Mouse (Mus musculus): Measurements from ENCODE around the gene Rbmx. TPM values are rescaled to one million over a fixed set of nuclear protein-coding genes. Genes with fewer than 3 reads are reported as not detected.

The Rbmx gene
- polyA plus RNA-seq, 2 experiments, result 127 to 149 TPM

- whole genome bisulfite sequencing, result 56% methylated on average over 18 of the region's 18 CpGs
- H3K4me2 ChIP-seq (replicated peaks; ENCODE audit: low read depth, low read length, severe bottlenecking), result no peak within 1 kb of the TSS
- H3K4me1 ChIP-seq (ENCODE audit: control insufficient read depth, insufficient read depth, low read length), result no peaks in the 10 kb centered on the region
- no peak for DNase-seq (ENCODE audit: low spot score)
- H3K9ac ChIP-seq (ENCODE audit: low read depth, low read length, severe bottlenecking), result no peak within 1 kb of the TSS
- H3K27ac ChIP-seq (replicated peaks; ENCODE audit: low read depth, low read length), result no peak within 1 kb of the TSS
- no peak within 1 kb of the TSS for H3K4me3 ChIP-seq (replicated peaks; ENCODE audit: low read length)
- no peaks in the 10 kb centered on the region for H3K27me3 ChIP-seq (ENCODE audit: control insufficient read depth, insufficient read depth, low read length)
- H3K36me3 ChIP-seq (ENCODE audit: control insufficient read depth, insufficient read depth, low read length), result no peaks in the 10 kb centered on the region
- no peak for TF ChIP-seq POLR2A (IDR thresholded peaks at IDR 0.05; ENCODE audit: borderline replicate concordance, extremely low read depth, insufficient read depth, insufficient read length)
- no peak for ATAC-seq (ENCODE audit: low FRiP score, low read depth)
- H3K9me3 ChIP-seq (ENCODE audit: control insufficient read depth, low read length), result no peaks in the 10 kb centered on the region
Observed at GRCm38 (mm10) chrX:57338371-57339211, 54.2 kb downstream of the Rbmx start, which contains the start of gene Arhgef6. Gene Arhgef6, minus strand, starts transcription at chrX:57338729.

GRCm38 (mm10) chrX:57337582-57337981 lies 55.3 kb downstream of the Rbmx start:
- TF ChIP-seq POLR2A (IDR thresholded peaks at IDR 0.05; ENCODE audit: borderline replicate concordance, extremely low read depth, insufficient read depth, insufficient read length), result no peak
- no peak overlapping the region for H3K9ac ChIP-seq (ENCODE audit: low read depth, low read length, severe bottlenecking)
- H3K4me1 ChIP-seq (ENCODE audit: control insufficient read depth, insufficient read depth, low read length), result no peaks in the 10 kb centered on the region
- H3K27me3 ChIP-seq (ENCODE audit: control insufficient read depth, insufficient read depth, low read length), result no peaks in the 10 kb centered on the region
- ATAC-seq (ENCODE audit: low FRiP score, low read depth) (no peak), DNase-seq (ENCODE audit: low spot score) (no peak)
- no peaks in the 10 kb centered on the region for H3K36me3 ChIP-seq (ENCODE audit: control insufficient read depth, insufficient read depth, low read length)
- H3K9me3 ChIP-seq (ENCODE audit: control insufficient read depth, low read length), result no peaks in the 10 kb centered on the region
- no peak overlapping the region for H3K27ac ChIP-seq (replicated peaks; ENCODE audit: low read depth, low read length)
- no peak overlapping the region for H3K4me3 ChIP-seq (replicated peaks; ENCODE audit: low read length)
- no peak overlapping the region for H3K4me2 ChIP-seq (replicated peaks; ENCODE audit: low read depth, low read length, severe bottlenecking)

- Histone ChIP-seq H3K4me1 (ENCODE audit: control insufficient read depth, insufficient read depth, low read length) (no peaks in the 10 kb centered on the region), H3K4me2 (replicated peaks; ENCODE audit: low read depth, low read length, severe bottlenecking) (no peak overlapping the region), H3K36me3 (ENCODE audit: control insufficient read depth, insufficient read depth, low read length) (no peaks in the 10 kb centered on the region), H3K4me3 (replicated peaks; ENCODE audit: low read length) (no peak overlapping the region), H3K9ac (ENCODE audit: low read depth, low read length, severe bottlenecking) (no peak overlapping the region), H3K9me3 (ENCODE audit: control insufficient read depth, low read length) (no peaks in the 10 kb centered on the region), H3K27ac (replicated peaks; ENCODE audit: low read depth, low read length) (no peak overlapping the region), H3K27me3 (ENCODE audit: control insufficient read depth, insufficient read depth, low read length) (no peaks in the 10 kb centered on the region)
- no peak for DNase-seq (ENCODE audit: low spot score)
- TF ChIP-seq POLR2A (IDR thresholded peaks at IDR 0.05; ENCODE audit: borderline replicate concordance, extremely low read depth, insufficient read depth, insufficient read length), result no peak
- ATAC-seq (ENCODE audit: low FRiP score, low read depth), result no peak
- WGBS, result 83% methylated on average over 9 of the region's 9 CpGs
Observed at GRCm38 (mm10) chrX:57336958-57337357, 55.9 kb downstream of the Rbmx start.

- WGBS, result 84% methylated on average over 6 of the region's 6 CpGs
- no peak for TF ChIP-seq POLR2A (IDR thresholded peaks at IDR 0.05; ENCODE audit: borderline replicate concordance, extremely low read depth, insufficient read depth, insufficient read length)
- H3K4me3 ChIP-seq (replicated peaks; ENCODE audit: low read length), result no peak overlapping the region
- H3K4me2 ChIP-seq (replicated peaks; ENCODE audit: low read depth, low read length, severe bottlenecking), result no peak overlapping the region
- H3K27ac ChIP-seq (replicated peaks; ENCODE audit: low read depth, low read length), result no peak overlapping the region
- DNase-seq (ENCODE audit: low spot score) (no peak), ATAC-seq (ENCODE audit: low FRiP score, low read depth) (no peak)
- no peaks in the 10 kb centered on the region for H3K27me3 ChIP-seq (ENCODE audit: control insufficient read depth, insufficient read depth, low read length)
- H3K36me3 ChIP-seq (ENCODE audit: control insufficient read depth, insufficient read depth, low read length), result no peaks in the 10 kb centered on the region
- no peaks in the 10 kb centered on the region for H3K4me1 ChIP-seq (ENCODE audit: control insufficient read depth, insufficient read depth, low read length)
- H3K9ac ChIP-seq (ENCODE audit: low read depth, low read length, severe bottlenecking), result no peak overlapping the region
- no peaks in the 10 kb centered on the region for H3K9me3 ChIP-seq (ENCODE audit: control insufficient read depth, low read length)
Observed at GRCm38 (mm10) chrX:57335313-57335712, 57.5 kb downstream of the Rbmx start.

Other genes with a start within 250 kb of the Rbmx start
- not detected in 2 replicates for gene Cd40lg, start 180.9 kb downstream of the Rbmx start, polyA plus RNA-seq (2012; rRNA removed)
- gene Cd40lg, start 180.9 kb downstream of the Rbmx start, polyA plus RNA-seq (2014; fragmentation: Nextera tagmentation; extraction: Ambion mirVana), result not detected in 2 replicates
- 16.8 and 17.0 TPM in 2 replicates for gene Arhgef6, start 54.3 kb downstream of the Rbmx start, polyA plus RNA-seq (2012; rRNA removed)
- gene Arhgef6, start 54.3 kb downstream of the Rbmx start, polyA plus RNA-seq (2014; fragmentation: Nextera tagmentation; extraction: Ambion mirVana), result 13.4 and 14.9 TPM in 2 replicates
- not detected in 2 replicates for gene Gm364, start 16.1 kb upstream of the Rbmx start, polyA plus RNA-seq (2012; rRNA removed)
- gene Gm364, start 16.1 kb upstream of the Rbmx start, polyA plus RNA-seq (2014; fragmentation: Nextera tagmentation; extraction: Ambion mirVana), result 0.08 TPM in 1 of 2 replicates, not detected in the other
- gene Gpr101, start 110.7 kb upstream of the Rbmx start, polyA plus RNA-seq (2012; rRNA removed), result 0.01 and 0.03 TPM in 2 replicates
- gene Gpr101, start 110.7 kb upstream of the Rbmx start, polyA plus RNA-seq (2014; fragmentation: Nextera tagmentation; extraction: Ambion mirVana), result not detected in 2 replicates